Mouse (Mus musculus): Measurements from ENCODE around the gene DXBay18. TPM values are rescaled to one million over a fixed set of nuclear protein-coding genes. Genes with fewer than 3 reads are reported as not detected.
"Not testable (repeated sequence)": the region's sequence is repeated elsewhere in the genome, so short reads cannot be mapped to it uniquely, and the experiment has no call there.

Gene DXBay18
- polyA plus RNA-seq (2012; rRNA removed) = 0.32 and 0.42 TPM in 2 replicates

- DNase-seq (ENCODE audit: extremely low spot score in 1 of 2, low spot score in 1 of 2) = not testable (repeated sequence)
Observed at GRCm38 (mm10) chrX:73149350-73149749, at the start of gene DXBay18. TSS of gene DXBay18 (minus strand) at chrX:73149450.

- peak in 1 of 2 experiments; percentile 10 for DNase-seq (ENCODE audit: extremely low spot score in 1 of 2, low spot score in 1 of 2)
Observed at GRCm38 (mm10) chrX:73191934-73192333, 42.7 kb upstream of the DXBay18 start, which contains the start of gene Xlr3b. TSS of gene Xlr3b (plus strand) at chrX:73192207.

- DNase-seq (ENCODE audit: extremely low spot score in 1 of 2, low spot score in 1 of 2) = not testable (repeated sequence)
Observed at GRCm38 (mm10) chrX:73176889-73177288, 27.6 kb upstream of the DXBay18 start, which contains the start of gene Spin2d. TSS of gene Spin2d (minus strand) at chrX:73176989.

GRCm38 (mm10) chrX:73148496-73148895 lies 754 bp downstream of the DXBay18 start, which contains the start of gene Xlr5b:
TSS of gene Xlr5b (plus strand) at chrX:73148796.
- not testable (repeated sequence) for DNase-seq (ENCODE audit: extremely low spot score in 1 of 2, low spot score in 1 of 2)

GRCm38 (mm10) chrX:73143218-73143618 lies 6.0 kb downstream of the DXBay18 start:
- DNase-seq (ENCODE audit: extremely low spot score in 1 of 2, low spot score in 1 of 2) = not testable (repeated sequence)

DNA sequence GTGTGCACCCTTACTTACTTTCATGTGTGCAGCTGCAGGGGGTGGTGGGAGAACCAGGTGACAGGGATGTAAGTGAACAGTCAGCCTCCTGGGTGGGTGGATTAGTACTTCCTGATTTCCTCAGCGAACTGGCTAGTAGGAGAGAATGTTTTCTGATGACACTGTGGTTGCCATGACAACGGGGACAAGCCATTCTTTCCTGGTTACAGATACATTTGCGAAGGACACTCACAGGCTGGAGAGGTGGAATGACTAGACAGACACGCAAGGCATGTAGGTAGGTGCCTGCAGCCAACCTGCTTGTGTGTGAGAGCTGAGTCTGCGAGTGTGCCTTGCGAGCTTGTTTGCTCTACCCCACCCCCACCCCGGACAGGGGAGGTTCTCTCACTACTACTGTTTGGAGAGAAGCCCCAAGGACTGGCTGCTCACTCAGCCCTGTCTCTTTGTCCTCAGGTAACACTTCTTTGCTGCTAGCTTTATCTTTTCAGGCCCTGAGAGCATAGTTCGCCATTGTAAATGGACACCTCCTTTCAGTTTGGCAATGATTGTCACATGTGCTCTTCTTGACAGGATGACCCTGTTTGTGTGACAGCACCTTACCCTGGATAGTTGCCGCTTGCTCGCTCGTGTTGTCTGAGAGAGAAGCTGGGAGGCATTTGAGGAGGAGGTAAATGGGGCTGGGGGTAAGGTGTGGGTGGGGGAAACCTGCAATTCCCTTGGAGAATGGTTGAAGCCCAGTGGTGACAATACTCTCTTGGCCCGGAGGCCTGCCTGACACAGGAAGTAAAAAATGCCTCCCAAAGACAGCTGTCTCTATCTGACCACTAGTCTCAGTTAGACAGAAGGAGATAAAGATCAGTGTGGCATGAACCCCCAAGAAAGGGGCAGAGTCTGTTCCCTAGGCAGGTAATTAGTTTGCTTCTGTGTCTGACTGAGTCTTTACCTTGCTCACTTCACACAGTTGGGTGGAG lies 26.1 kb downstream of the DXBay18 start:
- not testable (repeated sequence) for DNase-seq (ENCODE audit: extremely low spot score in 1 of 2, low spot score in 1 of 2)

GRCm38 (mm10) chrX:73116747-73117146 lies 32.5 kb downstream of the DXBay18 start, which contains the start of gene Gm14685:
TSS of gene Gm14685 (plus strand) at chrX:73117047.
- DNase-seq (ENCODE audit: extremely low spot score in 1 of 2, low spot score in 1 of 2) = not testable (repeated sequence)

DNA sequence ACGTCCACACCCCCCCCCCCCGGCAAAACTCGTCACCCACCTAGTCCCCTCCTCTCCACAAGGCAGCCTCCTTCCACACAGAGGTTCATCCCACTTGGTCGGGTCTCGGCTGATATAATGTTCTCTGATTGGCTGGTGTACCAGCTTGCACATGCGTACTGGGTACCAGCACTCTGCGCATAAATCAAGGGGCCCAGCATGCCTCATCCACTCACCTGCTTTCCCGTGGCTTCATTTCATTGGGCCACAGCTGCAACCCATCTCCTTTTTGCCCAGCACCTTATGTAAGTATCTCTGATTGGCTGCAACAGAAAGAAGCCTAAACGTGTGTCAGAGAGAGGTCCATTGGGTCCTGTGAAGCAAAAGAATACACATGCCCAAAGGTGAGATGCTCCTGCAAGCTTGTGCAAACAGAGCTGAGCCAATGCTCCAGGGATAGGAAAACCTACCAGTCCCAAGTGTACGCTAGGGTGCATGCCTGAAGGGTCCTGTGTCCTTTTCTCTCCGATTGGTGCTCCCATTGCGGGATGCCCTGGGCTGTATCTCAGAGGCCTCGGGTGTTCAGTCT lies 52.2 kb downstream of the DXBay18 start, which contains the start of gene Xlr3a:
Gene Xlr3a (minus strand): TSS at position 155 of the 568 bp plus-strand sequence.
- DNase-seq (ENCODE audit: extremely low spot score in 1 of 2, low spot score in 1 of 2) = not testable (repeated sequence)

Other genes with a start within 250 kb of the DXBay18 start
- 51.8 and 56.0 TPM in 2 replicates for gene Cetn2, start 231.0 kb downstream of the DXBay18 start, polyA plus RNA-seq (2012; rRNA removed)
- 28.8 TPM in 2 replicates for gene Nsdhl, start 230.9 kb downstream of the DXBay18 start, polyA plus RNA-seq (2012; rRNA removed)
- gene Zfp185, start 162.1 kb downstream of the DXBay18 start, polyA plus RNA-seq (2012; rRNA removed) = 0.44 and 0.72 TPM in 2 replicates
- gene Pnma5, start 112.3 kb downstream of the DXBay18 start, polyA plus RNA-seq (2012; rRNA removed) = 0.25 and 0.30 TPM in 2 replicates
- gene Pnma3, start 84.7 kb downstream of the DXBay18 start, polyA plus RNA-seq (2012; rRNA removed) = 14.2 and 19.4 TPM in 2 replicates
- 0.18 and 0.99 TPM in 2 replicates for gene Xlr4a, start 67.0 kb downstream of the DXBay18 start, polyA plus RNA-seq (2012; rRNA removed)
- 1.6 and 2.1 TPM in 2 replicates for gene Xlr3a, start 52.4 kb downstream of the DXBay18 start, polyA plus RNA-seq (2012; rRNA removed)
- gene Gm14685, start 32.4 kb downstream of the DXBay18 start, polyA plus RNA-seq (2012; rRNA removed) = 0.32 and 0.46 TPM in 2 replicates
- not detected in 2 replicates for gene Xlr5b, start 654 bp downstream of the DXBay18 start, polyA plus RNA-seq (2012; rRNA removed)
- not detected in 2 replicates for gene Spin2d, start 27.5 kb upstream of the DXBay18 start, polyA plus RNA-seq (2012; rRNA removed)
- gene Xlr3b, start 42.8 kb upstream of the DXBay18 start, polyA plus RNA-seq (2012; rRNA removed) = 3.8 and 6.8 TPM in 2 replicates
- gene Xlr4b, start 64.9 kb upstream of the DXBay18 start, polyA plus RNA-seq (2012; rRNA removed) = 0.92 and 1.8 TPM in 2 replicates
- 14.7 and 16.6 TPM in 2 replicates for gene F8a, start 78.8 kb upstream of the DXBay18 start, polyA plus RNA-seq (2012; rRNA removed)
- 0.12 and 0.40 TPM in 2 replicates for gene Xlr4c, start 93.7 kb upstream of the DXBay18 start, polyA plus RNA-seq (2012; rRNA removed)
- 0.06 TPM in 1 of 2 replicates, not detected in the other for gene Xlr3c, start 115.9 kb upstream of the DXBay18 start, polyA plus RNA-seq (2012; rRNA removed)
- 0.13 TPM in 1 of 2 replicates, not detected in the other for gene Xlr5a, start 143.5 kb upstream of the DXBay18 start, polyA plus RNA-seq (2012; rRNA removed)
- gene Xlr5c, start 143.5 kb upstream of the DXBay18 start, polyA plus RNA-seq (2012; rRNA removed) = not detected in 2 replicates
- gene Gm45015, start 187.4 kb upstream of the DXBay18 start, polyA plus RNA-seq (2012; rRNA removed) = not detected in 2 replicates
- gene Zfp275, start 193.2 kb upstream of the DXBay18 start, polyA plus RNA-seq (2012; rRNA removed) = 16.9 and 17.5 TPM in 2 replicates
- gene Gm18336, start 249.3 kb upstream of the DXBay18 start, polyA plus RNA-seq (2012; rRNA removed) = 0.13 and 0.16 TPM in 2 replicates

Data from frontal cortex, adult 2 months (tissue).